Mouse (Mus musculus) lung, adult 2 months (tissue): ENCODE data around the gene Cpm. TPM values are rescaled to one million over a fixed set of nuclear protein-coding genes. Genes with fewer than 3 reads are reported as not detected.

Experiments
- DNase-seq: peaks from one replicate; pipeline ENCODE4 v3.0.0; 2022
- H3K4me1 ChIP-seq: fragments of 200-500 bp; 2 replicates; pipeline ENCODE4 v1.6.1; 2011; ENCODE audit warnings: low read length; ENCODE audit not compliant: control insufficient read depth, insufficient read depth
- H3K4me3 ChIP-seq: fragments of 200-500 bp; replicated peaks from 2 replicates; pipeline ENCODE3; 2011; ENCODE audit warnings: low read depth, mild to moderate bottlenecking, control low read depth, low read length; ENCODE audit errors: extremely low read depth
- CTCF ChIP-seq: fragments of 200-500 bp; IDR thresholded peaks from 2 replicates; pipeline ENCODE4 v1.5.1; 2011; ENCODE audit warnings: mild to moderate bottlenecking, low read length, control low read depth; ENCODE audit not compliant: insufficient read depth
- POLR2A ChIP-seq: fragments of 200-500 bp; IDR thresholded peaks from 2 replicates; pipeline ENCODE4 v1.6.1; 2011; ENCODE audit warnings: low read depth, mild to moderate bottlenecking, control low read depth, low read length, borderline replicate concordance; ENCODE audit errors: extremely low read depth
- WGBS: fragments of 180-500 bp; shearing (Covaris S2); methylation state at CpG from one replicate; pipeline ENCODE4 v1.1.7; 2018; 5-methylcytosine and 5-hydroxymethylcytosine counted together
- polyA plus RNA-seq: library from polyadenylated mRNA; depleted of rRNA; stranded (reverse); fragments of >200 nt; gene quantifications from 2 replicates; pipeline ENCODE4 v1.2.3, GENCODE M21; 2012

The Cpm gene
- polyA plus RNA-seq, 1 experiment, result 117 TPM

GRCm38 (mm10) chr10:117635823-117636589 is 6.7 kb downstream of the Cpm start:
- WGBS, result 91% methylated on average over 3 of the region's 3 CpGs
- no peak for TF ChIP-seq POLR2A
- no peak for TF ChIP-seq CTCF
- no peaks in the 10 kb centered on the region; the same call in 1 of the 2 replicates for H3K4me1 ChIP-seq
- no peak overlapping the region for H3K4me3 ChIP-seq
- no peak for DNase-seq

- TF ChIP-seq POLR2A (no peak), CTCF (peak; percentile 48; the same call in 1 of the 2 replicates)
- Histone ChIP-seq H3K4me1 (peaks cover 2% of the 10 kb centered on the region), H3K4me3 (no peak overlapping the region)
- 61% methylated on average over 9 of the region's 9 CpGs for WGBS
- DNase-seq, result no peak
These were observed 7.9 kb downstream of the Cpm start for GRCm38 (mm10) chr10:117637062-117637744.

- no peak for DNase-seq
- no peak for TF ChIP-seq CTCF
- TF ChIP-seq POLR2A, result no peak
- H3K4me3 ChIP-seq, result no peak overlapping the region
- WGBS, result 75% methylated on average over 9 of the region's 9 CpGs
- peaks cover 2% of the 10 kb centered on the region for H3K4me1 ChIP-seq
These were observed 8.7 kb downstream of the Cpm start for GRCm38 (mm10) chr10:117637745-117638577.

GRCm38 (mm10) chr10:117638578-117639220 is 9.4 kb downstream of the Cpm start:
- Histone ChIP-seq H3K4me3 (no peak overlapping the region), H3K4me1 (peaks cover 2% of the 10 kb centered on the region)
- no peak for TF ChIP-seq CTCF
- TF ChIP-seq POLR2A, result no peak
- WGBS, result 90% methylated on average over 7 of the region's 7 CpGs
- DNase-seq, result no peak

GRCm38 (mm10) chr10:117639221-117639599 is 9.9 kb downstream of the Cpm start:
- TF ChIP-seq CTCF (no peak), POLR2A (no peak)
- no peak for DNase-seq
- peaks cover 2% of the 10 kb centered on the region for H3K4me1 ChIP-seq
- 93% methylated on average over 8 of the region's 8 CpGs for WGBS
- H3K4me3 ChIP-seq, result no peak overlapping the region

- no peak for DNase-seq
- no peak overlapping the region for H3K4me3 ChIP-seq
- WGBS, result 43% methylated on average over 21 of the region's 21 CpGs
- peaks cover 2% of the 10 kb centered on the region; the same call in 1 of the 2 replicates for H3K4me1 ChIP-seq
- TF ChIP-seq POLR2A (no peak), CTCF (no peak)
These were observed 10.7 kb downstream of the Cpm start for GRCm38 (mm10) chr10:117639899-117640594.

- Histone ChIP-seq H3K4me3 (no peak overlapping the region), H3K4me1 (peaks cover 2% of the 10 kb centered on the region; the same call in 1 of the 2 replicates)
- no peak for DNase-seq
- WGBS, result 67% methylated on average over 7 of the region's 7 CpGs
- TF ChIP-seq CTCF (no peak), POLR2A (no peak)
These were observed 11.3 kb downstream of the Cpm start for GRCm38 (mm10) chr10:117640595-117641078.

- H3K4me1 ChIP-seq, result peaks cover 2% of the 10 kb centered on the region; the same call in 1 of the 2 replicates
These were observed 12.3 kb downstream of the Cpm start for GRCm38 (mm10) chr10:117641400-117642200.

More at GRCm38 (mm10) chr10:117641400-117642200, 12.3 kb downstream of the Cpm start:
- 72% methylated on average over 20 of the region's 20 CpGs for WGBS
- no peak overlapping the region for H3K4me3 ChIP-seq
- DNase-seq, result no peak
- no peak for TF ChIP-seq POLR2A
- no peak for TF ChIP-seq CTCF
